Mouse (Mus musculus) mouse trophoblast stem cell (cell line): ENCODE results near the gene Gm37240.

Experiments used
- in situ Hi-C, 2 experiments: fragments of 300-500 bp; cut with MseI, MboI; formaldehyde crosslinking; loops; 2 replicates in 1 of 2; 3 replicates in 1 of 2; pipeline ENCODE4 v1.15.1; 2025

The Gm37240 gene

DNA sequence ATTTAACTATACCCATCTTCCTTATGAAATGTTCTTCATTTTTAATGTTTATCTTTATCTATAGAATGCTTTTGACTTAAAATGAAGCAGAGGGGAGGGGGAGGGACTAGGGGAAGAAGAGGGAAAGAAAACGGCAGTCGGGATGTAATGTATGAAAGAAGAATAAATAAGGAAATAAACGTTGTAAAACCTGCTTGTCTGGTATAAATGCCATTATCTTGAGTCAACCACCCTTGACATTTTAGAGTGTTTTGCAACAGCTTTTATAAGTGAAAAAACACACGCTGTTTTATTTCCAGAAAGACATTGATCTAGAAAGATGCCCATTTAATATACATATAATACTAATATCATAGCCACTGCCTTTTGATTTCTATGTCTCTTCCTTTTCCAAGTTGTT is 469.7 kb downstream of the Gm37240 start:
- in situ Hi-C loops = no loop called here

DNA sequence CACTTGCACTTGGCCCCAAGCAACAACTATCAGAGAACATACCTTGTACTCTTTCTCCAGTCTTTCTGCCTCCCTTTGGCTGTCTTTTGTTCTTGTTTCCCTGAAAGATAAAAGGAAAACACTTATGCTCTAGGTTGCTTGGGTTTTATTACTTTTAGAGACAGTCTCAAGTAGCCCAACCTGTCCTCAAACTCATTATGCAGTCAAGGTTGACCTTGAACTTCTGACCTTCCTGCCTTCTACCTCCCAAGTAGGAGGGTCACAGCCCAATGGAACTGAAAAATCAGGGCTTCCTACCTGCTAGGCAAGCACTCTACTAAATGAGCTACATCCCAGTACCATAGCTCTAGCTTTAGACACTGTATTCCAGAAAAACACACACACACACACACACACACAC is 488.5 kb downstream of the Gm37240 start:
- in situ Hi-C loops = no loop called here

- in situ Hi-C loops = no loop called here
Observed at GRCm38 (mm10) chr3:85398483-85398835, 488.9 kb downstream of the Gm37240 start.

DNA sequence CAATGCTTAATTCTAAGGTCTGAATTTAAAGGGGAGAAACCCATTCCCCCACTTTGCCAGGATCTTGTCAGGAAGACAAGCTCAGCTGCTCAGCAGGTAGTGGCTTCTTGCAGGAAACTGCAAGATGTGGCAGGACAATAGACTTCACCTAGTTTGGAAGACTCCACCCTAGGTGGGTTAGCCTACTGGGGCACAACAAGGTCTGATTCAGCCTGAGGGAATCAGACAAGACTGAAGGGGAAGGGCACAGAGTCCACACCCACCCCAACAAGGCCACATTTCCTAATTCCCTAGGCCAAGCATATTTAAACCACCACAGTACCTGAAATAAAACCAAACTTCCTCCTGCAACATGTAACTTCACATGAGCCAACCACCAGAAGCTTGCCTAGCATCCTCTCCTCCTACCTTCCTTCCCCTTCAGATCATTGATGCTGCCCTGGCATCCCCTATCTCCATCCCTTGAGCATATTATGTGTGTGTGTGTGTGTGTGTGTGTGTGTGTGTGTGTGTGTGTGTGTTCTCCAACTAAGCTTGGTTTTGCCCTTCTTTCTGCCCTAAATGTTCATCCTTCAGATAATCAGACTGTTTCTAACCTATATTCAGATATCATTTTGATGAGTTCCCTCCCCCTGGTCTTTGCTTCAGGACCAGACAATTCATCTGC is 489.4 kb downstream of the Gm37240 start:
- in situ Hi-C loops = no loop called here

DNA sequence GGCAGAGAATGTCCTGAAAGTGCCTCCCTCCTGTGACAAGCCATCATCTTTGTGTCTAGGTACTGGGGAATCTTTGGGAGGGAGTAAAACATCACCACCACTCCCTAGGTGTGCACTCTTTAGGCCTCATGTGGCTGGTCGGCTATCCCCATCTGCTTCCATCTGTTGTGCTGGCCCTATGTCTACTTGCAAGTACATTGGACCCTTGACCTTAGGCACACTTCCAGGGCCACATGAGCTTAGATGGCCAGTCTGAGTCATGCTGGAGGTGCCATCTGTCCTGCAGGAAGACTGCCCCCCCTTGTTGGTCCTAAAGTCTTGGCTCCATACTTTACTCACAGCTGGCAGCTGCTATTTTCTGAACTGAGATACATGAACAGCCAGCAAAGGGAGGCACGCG is 493.9 kb downstream of the Gm37240 start:
- in situ Hi-C loops = no loop called here

GRCm38 (mm10) chr3:85391756-85392155 is 495.6 kb downstream of the Gm37240 start:
- in situ Hi-C loops = no loop called here

DNA sequence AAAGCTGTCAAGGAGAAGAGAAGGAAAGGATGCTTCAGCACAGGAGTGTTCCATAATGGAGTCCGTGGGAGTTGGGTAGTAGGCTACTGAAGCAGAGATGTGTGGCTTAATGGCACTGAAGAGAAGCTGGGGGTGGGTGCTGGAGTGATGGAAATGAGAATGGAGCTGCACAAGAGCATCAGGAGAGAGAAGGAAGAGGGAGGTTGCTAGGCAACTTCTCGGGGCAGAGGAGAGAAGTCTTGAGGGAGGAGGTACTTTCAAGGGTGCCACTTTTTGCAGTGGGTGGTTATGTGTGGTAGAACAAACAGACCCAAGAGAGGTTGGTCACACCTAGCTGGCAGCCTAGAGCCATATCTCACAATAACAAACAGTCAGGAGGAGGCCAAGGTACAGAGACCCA is 496.2 kb downstream of the Gm37240 start:
- in situ Hi-C loops = no loop called here

DNA sequence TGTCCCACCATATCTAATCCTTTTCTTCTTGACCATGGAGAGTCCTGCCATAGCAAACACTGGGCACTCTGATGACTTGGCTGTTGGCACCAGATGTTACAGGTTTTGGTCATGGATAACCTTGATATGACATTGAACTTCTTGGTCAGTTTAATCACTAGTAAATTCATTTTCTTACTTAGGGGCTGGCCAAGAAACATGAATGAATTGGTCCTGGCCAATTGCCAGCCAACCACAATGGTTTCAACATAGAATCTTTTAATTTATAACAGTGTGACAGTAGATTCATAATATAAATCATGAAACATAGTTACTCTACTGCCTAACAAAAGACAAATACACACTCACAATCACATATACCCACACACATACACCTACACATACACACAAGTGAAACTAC is 501.9 kb downstream of the Gm37240 start:
- in situ Hi-C loops = no loop called here

GRCm38 (mm10) chr3:85383330-85383729 is 504.0 kb downstream of the Gm37240 start:
- in situ Hi-C loops = no loop called here

GRCm38 (mm10) chr3:85378703-85379395 is 508.5 kb downstream of the Gm37240 start:
- in situ Hi-C loops = no loop called here

GRCm38 (mm10) chr3:85377946-85378702 is 509.2 kb downstream of the Gm37240 start:
- in situ Hi-C loops = no loop called here

- in situ Hi-C loops = no loop called here
Observed at GRCm38 (mm10) chr3:85377505-85377904, 509.8 kb downstream of the Gm37240 start.

DNA sequence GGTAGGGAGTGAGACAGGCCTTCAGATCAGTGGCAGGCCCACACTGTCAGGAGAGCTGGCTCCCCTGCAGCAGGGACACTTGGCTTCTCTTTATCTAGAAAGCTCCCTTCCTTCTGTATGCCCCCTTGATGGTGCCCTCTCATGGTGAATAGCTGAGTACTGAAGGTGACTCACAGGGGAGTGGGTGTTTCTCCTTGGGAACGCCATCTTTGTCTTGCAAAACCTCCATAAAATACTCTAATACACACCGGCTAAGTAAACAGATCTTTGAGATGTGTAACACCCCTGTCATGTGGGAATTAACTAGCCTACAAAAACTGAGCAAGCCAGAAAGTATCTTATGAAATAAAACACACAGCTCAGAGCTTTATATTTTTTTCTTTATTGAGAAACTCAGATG is 510.8 kb downstream of the Gm37240 start:
- in situ Hi-C loops = no loop called here

DNA sequence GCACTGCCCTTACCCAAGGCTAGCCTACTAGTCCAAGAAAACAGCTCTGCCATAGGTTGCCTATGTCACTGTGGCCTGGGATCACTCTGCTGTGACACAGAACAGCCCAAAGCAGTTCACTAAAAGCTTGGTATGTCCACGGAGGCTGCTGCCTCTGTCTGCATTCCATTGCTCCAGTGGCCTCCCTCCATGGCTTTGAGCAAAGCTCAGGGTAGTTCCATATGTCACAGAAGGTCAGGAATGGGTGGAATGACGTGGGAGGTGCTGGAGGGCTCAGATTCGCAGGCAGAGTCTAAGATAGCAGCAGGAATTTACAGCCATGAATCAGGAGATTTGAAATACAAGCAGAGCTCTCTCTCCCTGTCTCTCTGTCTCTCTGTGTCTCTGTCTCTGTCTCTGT is 514.3 kb downstream of the Gm37240 start:
- in situ Hi-C loops = no loop called here

- in situ Hi-C loops = no loop called here
Observed at GRCm38 (mm10) chr3:85369847-85370246, 517.5 kb downstream of the Gm37240 start.

GRCm38 (mm10) chr3:85369157-85369556 is 518.2 kb downstream of the Gm37240 start:
- in situ Hi-C loops = no loop called here

DNA sequence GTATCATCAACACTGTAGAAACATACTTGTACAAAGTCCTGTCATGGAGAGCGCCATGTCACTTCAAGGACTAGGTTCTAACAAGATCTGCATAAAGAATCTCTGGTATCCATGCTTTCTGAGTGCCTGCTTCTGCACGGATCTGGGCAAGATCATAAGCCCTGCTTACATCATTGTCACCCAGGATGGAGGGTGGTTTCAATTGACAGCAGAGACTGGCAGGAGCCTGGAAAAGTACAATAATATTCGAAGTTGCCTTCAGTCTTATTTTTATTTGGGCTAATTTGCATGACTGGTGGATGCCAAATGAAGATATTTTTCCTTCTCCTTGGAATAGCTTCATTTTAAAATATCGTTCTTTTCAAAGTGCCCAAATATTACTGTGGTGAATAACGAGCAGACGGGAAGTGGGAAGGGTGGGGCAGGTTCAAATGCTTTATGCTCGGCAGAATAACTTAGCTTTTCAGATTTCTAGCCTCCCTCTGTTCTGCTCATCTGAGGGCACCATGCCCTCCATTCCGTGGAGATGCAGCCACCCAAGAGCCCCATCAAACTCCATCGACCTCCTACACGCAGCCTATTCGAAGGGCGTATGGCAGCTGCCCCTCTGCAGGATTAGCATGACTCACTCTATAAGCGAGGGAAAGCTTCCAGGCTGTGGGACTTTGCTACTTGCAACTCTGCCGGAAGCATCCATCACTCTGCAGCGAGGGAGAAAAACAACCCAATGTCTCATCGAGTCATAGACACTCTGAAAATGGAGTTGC is 518.8 kb downstream of the Gm37240 start:
- in situ Hi-C loops = no loop called here

DNA sequence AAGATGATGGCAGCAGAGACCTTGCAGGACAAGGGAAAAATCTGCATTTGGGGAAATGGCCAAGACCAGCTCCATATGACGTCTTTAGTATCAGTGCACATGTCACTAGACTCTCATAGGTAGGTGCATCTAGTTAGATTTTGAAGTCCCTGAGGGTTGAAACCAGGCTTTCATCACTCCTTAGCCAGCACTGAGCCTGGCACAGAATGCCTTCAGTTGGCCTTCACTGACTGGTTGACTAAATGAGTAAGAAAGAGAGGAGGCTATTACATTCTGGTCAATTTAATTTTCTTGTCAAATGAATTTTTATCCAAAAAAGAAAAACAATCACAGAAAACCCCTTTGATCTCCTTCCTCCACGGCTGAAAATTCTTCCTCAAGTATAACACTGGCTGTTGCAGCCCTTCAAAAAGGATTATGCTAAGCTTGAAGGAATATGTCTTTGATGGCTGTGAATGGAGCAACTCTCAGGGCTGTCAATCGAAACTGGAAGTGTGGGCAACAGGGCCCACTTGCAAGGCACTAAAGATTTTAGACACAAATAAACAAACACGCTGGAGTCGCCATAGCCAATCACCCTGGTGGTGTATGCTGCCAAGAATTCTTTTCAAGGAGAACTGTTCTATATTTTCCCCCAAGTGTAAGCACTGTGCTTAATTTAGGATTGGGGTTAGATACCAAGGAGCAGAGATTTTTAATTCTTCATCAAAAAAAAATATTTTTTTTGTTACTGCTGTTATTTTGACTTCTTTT is 522.6 kb downstream of the Gm37240 start:
- in situ Hi-C loops = no loop called here

DNA sequence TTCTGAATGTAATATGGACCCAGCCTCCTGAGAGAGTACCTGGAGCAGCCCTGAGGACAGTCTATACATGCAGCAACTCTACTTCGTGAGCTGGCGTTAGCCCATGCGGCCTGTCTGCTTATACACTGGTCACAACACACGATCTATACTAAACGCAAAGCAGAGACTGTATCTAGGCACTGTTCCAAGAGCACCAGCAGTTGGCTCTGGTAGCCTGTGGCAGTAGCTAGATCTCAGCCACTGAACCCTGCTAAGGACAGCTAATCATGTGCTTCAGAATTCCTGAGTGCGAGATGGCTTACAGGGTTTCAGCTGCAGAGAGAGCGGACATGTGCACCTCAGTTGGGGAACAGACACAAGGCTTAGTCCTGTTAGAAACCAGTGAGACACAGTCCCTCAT is 524.4 kb downstream of the Gm37240 start:
- in situ Hi-C loops = no loop called here

- in situ Hi-C loops = no loop called here
Observed at GRCm38 (mm10) chr3:85356373-85356772, 530.9 kb downstream of the Gm37240 start.

- in situ Hi-C loops = no loop called here
Observed at GRCm38 (mm10) chr3:85348021-85348420, 539.3 kb downstream of the Gm37240 start.
